Mouse (Mus musculus): ENCODE measurements around the gene Olfr1378.
A peak's percentile ranks its signal among the peaks of the same experiment; 100 is the strongest.

Olfr1378 gene

DNA sequence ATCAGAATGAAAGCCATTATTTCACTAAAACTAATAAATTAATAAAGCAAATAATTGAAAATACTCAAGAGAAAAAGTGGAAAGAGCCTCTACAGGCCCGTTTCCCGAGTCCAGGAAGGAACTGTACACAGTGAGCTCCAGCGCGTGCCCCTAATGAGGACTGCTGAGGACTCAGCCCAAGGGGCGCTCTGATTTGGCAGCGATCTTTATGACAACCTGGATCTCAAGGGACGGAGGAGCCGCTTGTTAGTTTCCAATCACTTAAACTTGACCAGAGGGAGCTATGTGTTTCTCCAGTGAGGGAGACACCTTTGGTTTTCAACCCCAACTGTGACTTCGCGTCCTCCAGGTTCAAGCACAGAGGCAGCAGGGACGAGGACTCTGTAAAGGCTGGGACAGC is at the start of gene Olfr1378:
Gene Olfr1378 (plus strand): TSS at position 301 of the 400 bp plus-strand sequence.
- no peak for DNase-seq (ENCODE audit: low spot score in 2 of 2)

DNA sequence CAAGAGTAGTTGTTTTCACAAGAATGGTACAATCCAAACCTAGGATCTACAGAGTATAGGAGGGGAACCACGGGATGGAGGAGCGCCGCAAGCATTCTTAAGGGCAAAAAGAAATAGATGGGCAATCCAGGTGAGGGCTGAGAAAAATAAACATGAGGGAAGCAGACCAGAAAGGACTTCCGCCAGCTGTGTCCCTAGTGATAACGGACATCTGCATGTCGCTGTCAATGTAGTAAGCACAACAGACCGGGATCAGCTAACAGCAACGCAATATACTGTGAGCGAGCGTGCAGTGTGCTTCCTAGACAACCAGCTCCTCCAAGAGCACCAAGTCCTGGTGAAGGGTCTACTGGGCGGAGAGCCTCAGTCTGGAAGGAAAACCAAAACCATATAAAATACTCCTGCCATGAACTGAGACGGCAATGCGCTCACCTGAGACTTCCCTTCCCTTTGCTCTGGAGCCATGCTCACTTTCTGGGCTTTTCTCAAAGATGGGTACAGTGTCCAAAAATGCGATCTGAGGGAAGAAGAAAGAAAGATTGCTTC is 35.8 kb upstream of the Olfr1378 start:
- no peak for DNase-seq (ENCODE audit: low spot score in 2 of 2)

DNA sequence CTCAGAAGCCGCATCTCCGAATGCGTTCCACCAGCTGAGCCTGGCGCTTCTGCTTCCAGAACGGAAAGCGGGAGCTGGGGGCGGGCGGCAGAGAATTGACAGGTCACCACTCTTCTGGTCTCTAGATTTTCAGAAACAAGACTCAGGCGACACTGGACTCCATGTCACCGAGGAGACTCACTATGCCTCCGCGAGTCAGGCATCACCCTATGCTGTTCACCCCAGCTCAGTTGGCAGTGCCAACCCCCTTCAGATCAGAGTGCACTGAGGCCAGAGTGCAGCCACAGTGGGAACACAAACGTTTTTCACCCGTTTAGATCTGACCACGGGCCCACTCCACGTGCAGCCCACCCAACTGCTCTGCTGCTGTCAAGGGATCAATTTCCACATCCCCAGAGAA is 35.3 kb upstream of the Olfr1378 start:
- no peak for DNase-seq (ENCODE audit: low spot score in 2 of 2)

DNA sequence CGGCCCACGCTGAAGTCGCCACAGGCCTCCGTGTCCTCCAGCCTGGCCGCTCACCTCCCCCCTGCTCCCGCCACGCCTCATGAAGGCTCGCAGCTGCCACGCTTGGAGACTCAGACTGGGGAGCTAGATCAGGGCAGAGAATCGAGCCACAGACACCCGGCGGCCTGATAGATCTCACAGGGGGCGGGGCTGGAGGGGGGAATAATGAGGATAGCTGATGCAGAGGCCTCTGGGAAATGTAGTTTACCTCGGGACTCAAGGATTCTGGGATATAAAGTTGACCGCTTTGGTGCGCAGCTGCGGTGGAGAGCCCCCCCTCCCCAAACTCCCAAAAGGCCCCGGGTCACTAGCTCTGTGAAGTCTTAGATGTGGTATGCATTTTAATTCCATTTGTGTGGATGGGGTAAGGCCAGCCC is 34.9 kb upstream of the Olfr1378 start, which contains the start of gene Zfp354b:
Gene Zfp354b (minus strand): TSS at position 183 of the 416 bp plus-strand sequence.
- DNase-seq (ENCODE audit: low spot score in 2 of 2) = peak; percentile 77 to 90

DNA sequence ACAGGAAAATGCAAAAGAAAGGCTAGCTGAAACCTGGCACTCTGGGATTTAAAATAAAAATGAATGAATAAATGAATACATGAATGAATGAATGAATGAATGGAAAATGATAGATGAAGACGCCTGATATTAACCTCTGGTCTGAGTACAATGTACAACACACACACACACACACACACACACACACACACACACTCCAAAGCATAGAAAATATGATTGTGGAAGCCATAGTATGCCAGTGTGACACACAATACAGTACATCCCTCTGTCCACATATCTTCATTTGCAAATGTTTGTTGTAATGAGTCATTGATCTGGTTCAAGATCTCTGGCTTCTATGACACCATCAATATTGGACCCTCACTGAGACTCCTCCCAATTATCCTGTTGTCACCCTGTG is 34.3 kb upstream of the Olfr1378 start:
- DNase-seq (ENCODE audit: low spot score in 2 of 2) = no peak

DNA sequence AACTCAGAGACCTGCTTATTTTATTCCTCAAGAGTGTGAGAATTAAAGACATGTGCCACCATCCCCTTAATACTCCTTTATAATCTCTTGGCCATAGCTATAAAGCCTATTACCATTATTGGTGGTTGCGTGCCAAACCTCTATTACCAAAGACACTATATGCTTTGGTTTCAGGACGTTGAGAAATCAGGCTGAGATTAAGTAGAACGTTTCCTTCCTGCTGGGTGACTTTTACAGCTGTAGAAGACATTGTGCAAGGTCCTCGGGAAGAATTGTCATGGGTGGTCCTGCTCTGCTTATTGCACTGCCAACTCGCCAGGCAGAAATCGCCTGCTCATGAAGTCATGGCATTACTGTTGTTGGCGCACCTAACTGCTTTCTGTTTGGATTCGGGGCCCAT is 27.9 kb upstream of the Olfr1378 start:
- no peak for DNase-seq (ENCODE audit: low spot score in 2 of 2)

DNA sequence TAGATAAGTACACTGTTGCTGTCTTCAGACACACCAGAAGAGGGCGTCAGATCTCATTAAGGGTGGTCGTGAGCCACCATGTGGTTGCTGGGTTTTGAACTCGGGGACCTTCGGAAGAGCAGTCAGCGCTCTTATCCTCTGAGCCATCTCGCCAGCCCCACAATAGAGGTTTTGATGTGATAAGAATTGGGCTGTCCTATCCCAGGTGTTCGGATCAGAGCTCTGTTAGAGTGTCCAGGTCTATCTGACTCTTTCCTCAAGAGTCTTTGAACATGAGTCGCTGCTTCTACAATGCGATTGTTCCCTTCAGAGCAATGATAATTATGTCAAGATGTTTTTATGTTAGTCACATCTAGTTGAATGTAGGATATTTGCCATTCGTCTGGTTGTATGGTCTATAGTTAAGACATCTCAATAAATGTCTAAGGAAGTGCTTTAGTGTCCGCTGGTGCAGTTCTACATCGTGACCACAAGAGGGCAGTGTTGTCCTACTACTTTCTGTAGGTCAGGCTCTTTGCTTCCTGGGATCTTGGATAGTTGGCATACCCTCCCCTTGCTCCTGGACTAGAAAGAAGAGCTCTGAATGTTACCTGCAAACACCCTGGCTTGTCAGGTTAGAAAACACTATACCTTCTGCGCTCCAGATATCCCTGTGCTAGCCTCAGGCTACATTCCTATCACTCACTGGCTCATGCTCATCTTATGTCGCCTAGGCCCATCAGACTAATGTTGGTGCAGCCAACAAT is 26.5 kb upstream of the Olfr1378 start:
- DNase-seq (ENCODE audit: low spot score in 2 of 2) = peak in 1 of 2 experiments; percentile 38

DNA sequence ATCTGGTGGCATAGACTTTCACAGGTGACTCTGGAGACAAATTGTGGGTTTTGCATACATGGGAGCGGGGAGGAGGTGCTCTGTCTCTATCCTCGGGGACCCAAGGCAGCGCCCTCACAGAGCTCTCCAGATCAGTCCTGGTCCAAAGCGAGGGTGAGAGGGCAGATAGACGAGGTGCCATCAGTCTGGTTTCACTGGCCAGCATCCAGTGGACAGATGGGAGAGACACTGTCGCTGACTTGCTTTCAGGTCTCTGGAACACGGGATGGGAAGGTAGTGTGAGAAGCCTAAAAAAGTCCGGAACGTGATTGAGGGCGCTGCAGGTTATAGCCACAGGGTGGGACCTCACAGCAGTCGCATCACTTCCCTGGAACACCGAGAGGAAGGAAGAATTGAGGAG is 23.9 kb upstream of the Olfr1378 start:
- no peak for DNase-seq (ENCODE audit: low spot score in 2 of 2)

DNA sequence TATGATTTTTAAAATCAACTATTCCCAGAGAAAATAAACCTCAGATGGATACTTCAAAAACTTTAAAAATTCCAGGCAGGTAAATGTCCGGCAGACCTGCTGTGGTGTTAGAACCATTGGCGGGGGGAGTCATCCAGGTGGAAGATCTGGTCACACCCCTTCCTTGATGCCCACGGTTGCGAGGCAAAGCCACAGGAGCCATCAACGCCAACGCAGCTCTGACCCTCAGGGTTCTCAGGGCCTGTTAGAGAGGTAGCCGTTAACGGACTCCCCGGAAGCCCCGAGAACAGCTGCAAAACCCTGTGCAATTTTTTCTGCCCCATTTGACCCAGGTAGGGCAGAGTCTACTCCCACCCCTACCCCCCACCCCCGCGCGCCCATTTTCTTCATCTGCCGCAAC is 22.8 kb upstream of the Olfr1378 start, which contains the start of gene 4933414I15Rik:
Gene 4933414I15Rik (minus strand): TSS at position 260 of the 400 bp plus-strand sequence.
- DNase-seq (ENCODE audit: low spot score in 2 of 2) = no peak

DNA sequence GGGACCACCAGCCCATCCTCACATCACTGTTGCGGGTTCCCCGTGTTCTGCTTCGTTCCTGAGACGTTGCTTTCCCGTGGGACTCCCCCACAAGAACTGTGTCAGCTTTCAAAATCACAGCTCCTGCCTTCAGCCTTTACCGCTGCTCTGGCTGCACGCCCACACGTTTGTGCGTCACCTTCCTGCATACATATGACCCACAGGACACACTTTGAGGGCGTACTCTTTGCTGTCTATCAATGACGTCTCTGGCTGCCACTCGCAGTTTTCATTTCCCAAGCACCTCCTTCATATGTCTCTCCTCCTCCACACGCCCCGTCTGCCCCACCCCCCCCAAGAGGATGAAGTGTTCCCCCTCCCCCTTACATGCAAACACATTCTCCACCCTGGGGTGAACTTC is 14.0 kb upstream of the Olfr1378 start:
- DNase-seq (ENCODE audit: low spot score in 2 of 2) = peak; percentile 20 to 52

DNA sequence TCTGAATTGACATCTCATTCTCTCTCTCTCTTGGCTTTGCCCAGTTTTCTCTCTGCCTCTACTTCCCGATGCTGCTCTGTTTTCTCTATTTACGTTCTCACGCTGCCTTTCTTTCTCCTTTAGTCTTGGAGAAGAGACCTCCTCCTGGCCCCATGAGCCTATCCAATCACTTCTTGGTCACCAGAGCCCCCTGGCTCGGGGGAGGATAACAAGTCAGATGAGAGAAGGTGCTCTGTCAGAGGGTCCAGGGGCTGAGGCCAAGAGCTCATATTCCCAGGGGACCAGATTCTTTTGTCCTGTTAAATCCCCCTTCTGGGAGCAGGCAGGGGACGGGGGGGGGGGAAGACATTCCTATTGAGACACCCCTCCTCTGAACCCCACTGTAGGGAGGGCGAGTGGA is 12.7 kb upstream of the Olfr1378 start, which contains the start of gene Prop1:
Gene Prop1 (minus strand): TSS at position 101 of the 400 bp plus-strand sequence.
- no peak for DNase-seq (ENCODE audit: low spot score in 2 of 2)

DNA sequence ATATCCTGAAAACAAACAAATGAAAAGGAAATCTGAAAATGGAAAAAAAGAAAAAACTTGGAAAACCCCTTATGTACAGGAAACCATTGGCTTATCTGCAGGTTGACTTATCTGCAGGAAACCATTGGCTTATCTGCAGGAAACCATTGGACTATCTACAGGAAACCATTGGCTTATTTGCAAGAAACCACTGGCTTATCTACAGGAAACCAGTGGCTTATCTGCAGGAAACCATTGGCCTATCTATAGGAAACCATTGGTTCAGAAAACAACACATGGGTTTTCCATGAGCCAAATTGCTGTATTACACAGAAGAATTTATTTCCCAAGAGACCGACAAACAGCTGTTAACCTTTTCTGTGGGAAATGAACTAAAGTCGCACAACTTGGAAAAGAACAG is 1.4 kb upstream of the Olfr1378 start:
- DNase-seq (ENCODE audit: low spot score in 2 of 2) = no peak

DNA sequence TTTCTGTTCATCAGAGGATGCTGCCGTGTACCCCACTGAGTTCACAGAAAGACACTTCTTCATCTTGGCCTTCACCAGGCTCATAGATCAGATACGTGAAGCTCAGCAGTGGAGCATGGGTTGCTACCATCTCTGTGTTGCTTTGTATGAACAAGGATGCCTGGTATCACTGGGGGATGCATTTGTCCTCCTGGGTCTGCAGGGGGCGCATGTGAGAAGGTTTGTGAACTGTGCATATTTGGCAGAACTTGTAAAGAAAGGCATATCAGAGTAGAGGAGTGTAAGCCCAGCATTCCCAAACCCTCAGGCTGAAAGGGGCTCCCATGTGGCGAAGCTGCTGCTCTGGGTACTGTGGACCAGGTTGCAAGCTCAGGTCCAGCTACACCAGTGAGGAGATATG is 10.9 kb downstream of the Olfr1378 start:
- DNase-seq (ENCODE audit: low spot score in 2 of 2) = no peak

DNA sequence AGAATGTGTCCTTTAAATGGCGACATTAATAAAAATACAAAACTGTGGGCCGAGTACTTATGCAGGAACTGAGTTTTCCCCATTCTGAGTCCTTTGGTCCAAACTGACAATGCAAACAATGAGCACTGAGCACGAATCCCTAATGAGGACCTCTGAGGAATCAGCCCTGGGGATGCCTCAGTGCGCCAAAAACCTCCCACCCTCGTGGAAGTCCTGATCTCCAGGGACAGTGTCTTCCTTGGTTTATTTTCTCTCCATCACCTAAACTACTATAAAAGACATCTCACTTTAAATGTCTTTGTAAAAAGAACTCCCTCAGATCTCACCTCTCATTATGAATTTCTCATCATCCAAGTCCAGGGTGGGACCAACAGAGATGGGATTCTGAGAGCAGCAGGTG is 15.3 kb downstream of the Olfr1378 start, which contains the start of gene Olfr1377:
Gene Olfr1377 (plus strand): TSS at position 301 of the 400 bp plus-strand sequence.
- DNase-seq (ENCODE audit: low spot score in 2 of 2) = no peak

DNA sequence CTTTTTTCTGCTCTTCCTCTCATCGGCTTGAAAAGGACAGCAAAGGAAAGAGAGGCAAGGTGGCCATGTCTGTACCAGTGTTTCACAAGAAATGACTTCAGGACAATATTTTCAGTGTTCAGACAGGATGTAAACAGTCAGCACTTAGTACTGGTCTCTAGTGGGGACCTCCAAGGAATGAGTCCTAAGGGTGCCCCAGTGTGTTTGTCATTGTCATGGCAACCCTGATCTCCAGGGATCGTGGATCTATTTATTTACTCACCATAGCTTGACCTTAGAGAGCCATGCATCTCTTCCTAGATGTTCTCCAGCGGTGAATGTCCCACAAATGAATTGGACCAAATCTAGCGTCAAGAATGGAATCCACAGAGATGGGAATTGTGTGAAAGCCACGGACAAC is 37.0 kb downstream of the Olfr1378 start, which contains the start of gene Olfr51:
Gene Olfr51 (plus strand): TSS at position 301 of the 400 bp plus-strand sequence.
- no peak for DNase-seq (ENCODE audit: low spot score in 2 of 2)

DNA sequence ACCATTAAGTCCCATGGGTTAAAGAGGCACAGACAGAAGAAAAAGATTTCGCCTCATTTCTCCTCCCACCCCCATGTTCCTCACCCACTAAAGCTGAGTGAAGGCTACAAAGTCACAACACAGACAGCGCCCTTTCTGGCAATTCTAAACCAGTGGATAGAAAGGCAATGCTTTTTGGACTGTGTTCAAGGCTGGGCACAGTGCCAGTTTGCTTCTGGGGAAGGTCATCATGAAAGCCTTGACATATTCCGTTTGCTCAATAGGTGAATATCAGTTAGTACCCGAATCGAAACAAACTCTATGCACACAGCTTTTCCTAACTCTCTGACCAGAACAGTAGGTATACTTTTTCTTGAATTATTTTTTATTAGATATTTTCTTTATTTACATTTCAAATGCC is 45.5 kb downstream of the Olfr1378 start:
- DNase-seq (ENCODE audit: low spot score in 2 of 2) = no peak

DNA sequence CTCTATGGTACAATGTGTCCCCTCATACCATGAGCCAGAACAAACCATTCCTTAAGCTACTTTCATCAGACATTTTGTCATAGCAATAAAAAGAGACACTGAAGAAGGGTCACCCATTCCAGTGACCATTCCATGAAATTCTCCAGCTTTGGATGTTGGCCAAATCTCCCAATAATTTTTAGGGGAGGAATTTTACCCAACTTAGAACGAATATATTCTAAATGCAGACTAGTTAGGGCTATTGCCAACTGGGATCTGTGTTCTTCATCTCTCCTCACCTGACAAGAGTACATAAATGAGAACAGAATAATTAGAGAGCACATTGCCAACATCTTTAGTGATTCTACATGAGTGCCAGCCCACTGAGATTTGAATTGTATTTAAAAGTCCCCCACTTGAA is 47.6 kb downstream of the Olfr1378 start, which contains the start of gene Olfr54:
Gene Olfr54 (plus strand): TSS at position 301 of the 400 bp plus-strand sequence.
- no peak for DNase-seq (ENCODE audit: low spot score in 2 of 2)

DNA sequence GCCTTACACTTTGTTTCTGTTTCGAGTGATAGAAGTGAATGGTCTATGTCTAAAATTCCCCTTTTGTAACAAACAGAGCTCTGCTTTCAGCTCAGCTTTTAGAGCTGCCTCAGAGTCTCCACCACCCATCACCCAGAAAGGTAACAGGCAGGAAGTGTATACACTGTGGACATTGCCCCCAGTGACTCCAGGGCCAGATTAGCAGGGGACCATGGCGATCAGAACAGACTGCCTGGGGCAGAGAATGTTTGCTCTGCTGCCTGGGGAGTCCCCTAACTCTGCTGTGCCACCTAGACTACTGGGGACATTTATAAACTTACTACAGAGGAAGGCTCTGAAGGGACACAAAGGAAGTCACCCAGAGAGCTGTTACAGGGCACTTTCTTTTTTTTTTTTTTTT is 50.0 kb downstream of the Olfr1378 start:
- no peak for DNase-seq (ENCODE audit: low spot score in 2 of 2)

Data from left cerebral cortex, adult 9 months (tissue).